Mouse (Mus musculus): Measurements from ENCODE around the gene Foxk1.

Gene Foxk1

GRCm38 (mm10) chr5:142459834-142460233, 58.5 kb downstream of the Foxk1 start:
- no peak for TF ChIP-seq POU5F1 (IDR thresholded peaks at IDR 0.05; ENCODE audit: borderline replicate concordance, low read length)
- no peak for TF ChIP-seq NANOG (IDR thresholded peaks at IDR 0.05; ENCODE audit: borderline replicate concordance, low read length)
- TF ChIP-seq CTCF (conservative IDR thresholded peaks at IDR 0.05; ENCODE audit: low read length), result no peak
- Histone ChIP-seq H3K4me3 (replicated peaks; ENCODE audit: low read length) (no peak overlapping the region), H3K4me1 (replicated peaks; ENCODE audit: low read depth, low read length) (peaks cover 82% of the 10 kb centered on the region), H3K27me3 (ENCODE audit: insufficient read depth, low read length) (no peaks in the 10 kb centered on the region), H3K36me3 (ENCODE audit: insufficient read depth, low read length) (peaks cover 61% of the 10 kb centered on the region), H3K9me3 (ENCODE audit: low read length) (no peaks in the 10 kb centered on the region)

- Histone ChIP-seq H3K4me3 (replicated peaks; ENCODE audit: low read length) (no peak overlapping the region), H3K9me3 (ENCODE audit: low read length) (no peaks in the 10 kb centered on the region), H3K27me3 (ENCODE audit: insufficient read depth, low read length) (no peaks in the 10 kb centered on the region), H3K4me1 (replicated peaks; ENCODE audit: low read depth, low read length) (peaks cover 79% of the 10 kb centered on the region), H3K36me3 (ENCODE audit: insufficient read depth, low read length) (peaks cover 57% of the 10 kb centered on the region)
- TF ChIP-seq NANOG (IDR thresholded peaks at IDR 0.05; ENCODE audit: borderline replicate concordance, low read length) (no peak), POU5F1 (IDR thresholded peaks at IDR 0.05; ENCODE audit: borderline replicate concordance, low read length) (no peak), CTCF (conservative IDR thresholded peaks at IDR 0.05; ENCODE audit: low read length) (no peak)
These were observed 60.8 kb downstream of the Foxk1 start for GRCm38 (mm10) chr5:142461942-142462640.

- peaks cover 58% of the 10 kb centered on the region for H3K36me3 ChIP-seq (ENCODE audit: insufficient read depth, low read length)
- no peak overlapping the region for H3K4me3 ChIP-seq (replicated peaks; ENCODE audit: low read length)
- TF ChIP-seq POU5F1 (IDR thresholded peaks at IDR 0.05; ENCODE audit: borderline replicate concordance, low read length), result no peak
- no peak for TF ChIP-seq CTCF (conservative IDR thresholded peaks at IDR 0.05; ENCODE audit: low read length)
- TF ChIP-seq NANOG (IDR thresholded peaks at IDR 0.05; ENCODE audit: borderline replicate concordance, low read length), result no peak
- no peaks in the 10 kb centered on the region for H3K9me3 ChIP-seq (ENCODE audit: low read length)
- peaks cover 78% of the 10 kb centered on the region for H3K4me1 ChIP-seq (replicated peaks; ENCODE audit: low read depth, low read length)
- H3K27me3 ChIP-seq (ENCODE audit: insufficient read depth, low read length), result no peaks in the 10 kb centered on the region
These were observed 61.3 kb downstream of the Foxk1 start for GRCm38 (mm10) chr5:142462641-142462948.

- peak overlapping the region; percentile 98 for H3K4me3 ChIP-seq (replicated peaks; ENCODE audit: low read length)
- no peak for TF ChIP-seq POU5F1 (IDR thresholded peaks at IDR 0.05; ENCODE audit: borderline replicate concordance, low read length)
- no peak for TF ChIP-seq CTCF (conservative IDR thresholded peaks at IDR 0.05; ENCODE audit: low read length)
- no peak for TF ChIP-seq NANOG (IDR thresholded peaks at IDR 0.05; ENCODE audit: borderline replicate concordance, low read length)
- H3K27me3 ChIP-seq (ENCODE audit: insufficient read depth, low read length), result no peaks in the 10 kb centered on the region
- H3K36me3 ChIP-seq (ENCODE audit: insufficient read depth, low read length), result peaks cover 58% of the 10 kb centered on the region
- H3K9me3 ChIP-seq (ENCODE audit: low read length), result no peaks in the 10 kb centered on the region
- peaks cover 74% of the 10 kb centered on the region for H3K4me1 ChIP-seq (replicated peaks; ENCODE audit: low read depth, low read length)
These were observed 61.7 kb downstream of the Foxk1 start for GRCm38 (mm10) chr5:142463011-142463410.

GRCm38 (mm10) chr5:142463461-142464454, 62.5 kb downstream of the Foxk1 start, which contains the start of gene Ap5z1:
TSS of gene Ap5z1 (plus strand) at chr5:142463944.
- Histone ChIP-seq H3K4me3 (replicated peaks; ENCODE audit: low read length) (peak within 1 kb of the TSS; percentile 98), H3K36me3 (ENCODE audit: insufficient read depth, low read length) (peaks cover 58% of the 10 kb centered on the region), H3K27me3 (ENCODE audit: insufficient read depth, low read length) (no peaks in the 10 kb centered on the region), H3K4me1 (replicated peaks; ENCODE audit: low read depth, low read length) (peaks cover 67% of the 10 kb centered on the region), H3K9me3 (ENCODE audit: low read length) (no peaks in the 10 kb centered on the region)
- TF ChIP-seq POU5F1 (IDR thresholded peaks at IDR 0.05; ENCODE audit: borderline replicate concordance, low read length), result no peak
- no peak for TF ChIP-seq NANOG (IDR thresholded peaks at IDR 0.05; ENCODE audit: borderline replicate concordance, low read length)
- no peak for TF ChIP-seq CTCF (conservative IDR thresholded peaks at IDR 0.05; ENCODE audit: low read length)

- Histone ChIP-seq H3K9me3 (ENCODE audit: low read length) (peaks cover 9% of the 10 kb centered on the region), H3K27me3 (ENCODE audit: insufficient read depth, low read length) (no peaks in the 10 kb centered on the region), H3K4me3 (replicated peaks; ENCODE audit: low read length) (no peak overlapping the region), H3K4me1 (replicated peaks; ENCODE audit: low read depth, low read length) (peaks cover 40% of the 10 kb centered on the region), H3K36me3 (ENCODE audit: insufficient read depth, low read length) (peaks cover 79% of the 10 kb centered on the region)
- TF ChIP-seq POU5F1 (IDR thresholded peaks at IDR 0.05; ENCODE audit: borderline replicate concordance, low read length) (no peak), NANOG (IDR thresholded peaks at IDR 0.05; ENCODE audit: borderline replicate concordance, low read length) (no peak), CTCF (conservative IDR thresholded peaks at IDR 0.05; ENCODE audit: low read length) (no peak)
These were observed 67.1 kb downstream of the Foxk1 start for GRCm38 (mm10) chr5:142468375-142468774.

GRCm38 (mm10) chr5:142469796-142470195, 68.5 kb downstream of the Foxk1 start:
- Histone ChIP-seq H3K36me3 (ENCODE audit: insufficient read depth, low read length) (peaks cover 93% of the 10 kb centered on the region), H3K27me3 (ENCODE audit: insufficient read depth, low read length) (no peaks in the 10 kb centered on the region), H3K9me3 (ENCODE audit: low read length) (peaks cover 9% of the 10 kb centered on the region), H3K4me3 (replicated peaks; ENCODE audit: low read length) (no peak overlapping the region), H3K4me1 (replicated peaks; ENCODE audit: low read depth, low read length) (peaks cover 45% of the 10 kb centered on the region)
- TF ChIP-seq POU5F1 (IDR thresholded peaks at IDR 0.05; ENCODE audit: borderline replicate concordance, low read length) (no peak), CTCF (conservative IDR thresholded peaks at IDR 0.05; ENCODE audit: low read length) (no peak), NANOG (IDR thresholded peaks at IDR 0.05; ENCODE audit: borderline replicate concordance, low read length) (no peak)

GRCm38 (mm10) chr5:142473696-142474095, 72.4 kb downstream of the Foxk1 start:
- H3K4me3 ChIP-seq (replicated peaks; ENCODE audit: low read length), result no peak overlapping the region
- no peak for TF ChIP-seq CTCF (conservative IDR thresholded peaks at IDR 0.05; ENCODE audit: low read length)
- no peak for TF ChIP-seq NANOG (IDR thresholded peaks at IDR 0.05; ENCODE audit: borderline replicate concordance, low read length)
- peaks cover 89% of the 10 kb centered on the region for H3K36me3 ChIP-seq (ENCODE audit: insufficient read depth, low read length)
- no peaks in the 10 kb centered on the region for H3K27me3 ChIP-seq (ENCODE audit: insufficient read depth, low read length)
- peaks cover 9% of the 10 kb centered on the region for H3K9me3 ChIP-seq (ENCODE audit: low read length)
- H3K4me1 ChIP-seq (replicated peaks; ENCODE audit: low read depth, low read length), result peaks cover 63% of the 10 kb centered on the region

All from E14TG2a.4 (cell line).